Mouse (Mus musculus): ENCODE data around the gene Prr11.
"Not testable (repeated sequence)": the region's sequence is repeated elsewhere in the genome, so short reads cannot be mapped to it uniquely, and the experiment has no call there.

Prr11 gene

GRCm38 (mm10) chr11:87048900-87049299 is 59.6 kb downstream of the Prr11 start:
- DNase-seq (ENCODE audit: low read depth, low spot score), result not testable (repeated sequence)

GRCm38 (mm10) chr11:87046968-87047367 is 61.5 kb downstream of the Prr11 start:
- no peak for DNase-seq (ENCODE audit: low read depth, low spot score)

- DNase-seq (ENCODE audit: low read depth, low spot score), result no peak
Observed at GRCm38 (mm10) chr11:87043052-87043451, 65.5 kb downstream of the Prr11 start.

GRCm38 (mm10) chr11:87039307-87039963 is 69.1 kb downstream of the Prr11 start:
- no peak for DNase-seq (ENCODE audit: low read depth, low spot score)
